Mouse (Mus musculus): Measurements from ENCODE around the gene Gemin4.
A peak's percentile ranks its signal among the peaks of the same experiment; 100 is the strongest.
"Not testable (repeated sequence)": the region's sequence is repeated elsewhere in the genome, so short reads cannot be mapped to it uniquely, and the experiment has no call there.

The Gemin4 gene

DNA sequence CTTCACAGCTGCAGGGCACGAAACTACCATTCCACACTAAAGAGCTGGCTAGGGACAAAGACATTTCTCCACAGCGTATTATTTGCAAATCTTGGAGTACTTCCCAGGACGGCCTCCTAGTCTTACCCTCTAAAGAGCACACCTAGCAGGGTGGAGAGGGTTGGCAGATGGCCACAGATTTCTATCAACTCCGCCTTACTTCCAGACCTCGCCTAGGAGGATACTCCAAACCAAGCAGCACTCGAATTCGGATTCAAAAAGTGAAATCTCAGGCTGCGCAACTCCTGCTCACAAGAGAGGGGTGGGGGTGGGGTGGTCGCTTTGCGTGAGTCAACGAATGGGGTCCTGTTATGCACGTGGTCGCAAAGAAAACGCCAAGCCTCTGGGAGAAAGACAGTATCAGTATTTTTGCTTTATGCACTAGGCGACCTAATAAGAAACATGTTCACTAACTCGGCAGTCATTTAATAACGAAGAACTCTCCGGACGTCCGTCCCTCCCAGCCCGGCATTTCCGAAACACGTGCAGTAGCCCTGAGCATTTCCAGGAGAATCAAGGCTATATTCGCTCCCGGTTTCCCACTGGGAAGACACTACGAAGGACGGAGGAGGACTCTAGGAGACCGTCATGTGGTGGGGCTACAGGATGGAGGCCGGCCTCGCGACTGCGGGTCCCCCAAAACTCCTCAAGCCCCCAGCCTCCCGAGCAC, 629 bp downstream of the Gemin4 start:
- DNase-seq (ENCODE audit: extremely low read depth, insufficient read length, low spot score): peak; percentile 58

DNA sequence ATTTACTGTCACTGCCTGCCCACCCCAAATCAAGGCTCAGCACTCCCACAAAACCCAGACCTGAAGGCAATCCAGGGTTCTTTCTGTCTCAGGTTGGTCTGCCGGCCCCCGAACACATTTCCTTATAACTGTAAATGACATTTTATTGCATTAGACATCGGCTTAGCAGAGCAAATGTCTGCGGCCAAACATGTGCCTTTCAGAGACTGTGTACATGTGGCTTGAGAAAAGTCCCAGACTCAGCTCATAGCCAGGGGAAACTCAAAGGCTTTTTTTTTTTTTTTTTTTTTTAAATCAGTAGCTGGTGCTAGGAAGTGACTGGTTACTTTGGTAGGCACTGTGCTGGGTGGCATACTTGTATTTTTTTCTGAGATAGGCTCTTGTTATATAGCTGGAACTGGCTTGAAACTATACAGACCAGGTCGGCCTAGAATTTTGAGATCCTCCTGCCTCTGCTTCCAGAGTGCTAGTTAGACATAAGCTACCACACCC, 1.4 kb downstream of the Gemin4 start:
- no peak for DNase-seq (ENCODE audit: extremely low read depth, insufficient read length, low spot score)

DNA sequence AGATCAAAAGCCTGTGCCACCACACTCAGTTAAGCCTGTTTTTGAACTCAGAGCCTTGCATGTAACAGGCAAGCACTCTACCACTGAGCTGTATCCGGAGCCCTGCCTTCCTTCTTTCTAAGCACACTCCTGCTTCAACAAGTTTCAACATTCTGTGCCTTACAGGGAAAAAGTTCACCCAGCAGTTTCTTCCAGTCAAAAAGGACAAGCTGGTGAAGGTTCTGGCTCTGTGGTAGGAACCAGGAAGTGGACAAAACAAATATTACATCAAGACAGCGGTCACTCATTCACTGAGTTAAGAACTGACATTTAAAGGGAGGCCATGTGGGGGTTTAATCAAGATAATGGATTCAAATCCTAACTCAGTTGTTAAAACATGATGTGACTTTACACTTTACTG, 2.5 kb downstream of the Gemin4 start:
- DNase-seq (ENCODE audit: extremely low read depth, insufficient read length, low spot score): no peak

DNA sequence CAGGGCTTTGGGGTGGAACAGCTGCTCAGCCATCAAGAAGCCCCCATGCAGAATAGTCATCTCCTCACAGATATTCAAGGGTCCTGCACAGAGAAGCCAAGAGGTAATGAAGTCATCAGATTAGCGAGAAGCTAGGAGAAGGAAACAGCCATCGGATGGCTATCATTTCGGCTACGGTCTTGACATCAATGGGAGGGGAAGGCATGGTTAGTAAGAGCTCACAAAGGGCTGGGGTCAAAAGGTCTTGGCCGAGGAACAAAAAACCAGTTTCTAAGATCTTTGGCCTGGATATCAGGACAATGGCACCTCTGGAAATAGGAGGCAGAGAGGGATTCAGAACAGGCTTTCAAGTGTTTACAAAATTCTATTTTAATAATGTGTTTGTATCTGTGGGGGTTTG, 3.6 kb downstream of the Gemin4 start:
- no peak for DNase-seq (ENCODE audit: extremely low read depth, insufficient read length, low spot score)

DNA sequence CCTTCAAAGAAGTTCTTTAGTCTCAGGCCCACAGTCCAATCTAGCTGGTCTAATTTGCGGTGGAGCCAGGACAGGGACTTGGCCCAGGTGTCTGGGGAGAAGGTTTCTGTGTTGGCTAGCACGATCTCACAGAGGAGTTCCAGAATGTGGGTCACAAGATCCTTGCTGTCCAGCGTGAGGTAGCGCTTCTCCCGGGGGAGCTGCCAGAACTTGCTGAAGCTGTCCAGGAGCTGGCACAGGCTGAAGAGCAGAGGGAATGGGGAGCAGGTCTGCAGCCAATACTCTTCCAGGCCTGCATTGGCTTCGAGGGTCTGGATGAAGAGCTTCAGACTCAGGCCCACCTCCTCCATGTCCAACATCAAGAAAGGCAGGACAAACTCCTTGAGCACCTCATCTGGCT, 5.9 kb downstream of the Gemin4 start:
- DNase-seq (ENCODE audit: extremely low read depth, insufficient read length, low spot score): not testable (repeated sequence)

DNA sequence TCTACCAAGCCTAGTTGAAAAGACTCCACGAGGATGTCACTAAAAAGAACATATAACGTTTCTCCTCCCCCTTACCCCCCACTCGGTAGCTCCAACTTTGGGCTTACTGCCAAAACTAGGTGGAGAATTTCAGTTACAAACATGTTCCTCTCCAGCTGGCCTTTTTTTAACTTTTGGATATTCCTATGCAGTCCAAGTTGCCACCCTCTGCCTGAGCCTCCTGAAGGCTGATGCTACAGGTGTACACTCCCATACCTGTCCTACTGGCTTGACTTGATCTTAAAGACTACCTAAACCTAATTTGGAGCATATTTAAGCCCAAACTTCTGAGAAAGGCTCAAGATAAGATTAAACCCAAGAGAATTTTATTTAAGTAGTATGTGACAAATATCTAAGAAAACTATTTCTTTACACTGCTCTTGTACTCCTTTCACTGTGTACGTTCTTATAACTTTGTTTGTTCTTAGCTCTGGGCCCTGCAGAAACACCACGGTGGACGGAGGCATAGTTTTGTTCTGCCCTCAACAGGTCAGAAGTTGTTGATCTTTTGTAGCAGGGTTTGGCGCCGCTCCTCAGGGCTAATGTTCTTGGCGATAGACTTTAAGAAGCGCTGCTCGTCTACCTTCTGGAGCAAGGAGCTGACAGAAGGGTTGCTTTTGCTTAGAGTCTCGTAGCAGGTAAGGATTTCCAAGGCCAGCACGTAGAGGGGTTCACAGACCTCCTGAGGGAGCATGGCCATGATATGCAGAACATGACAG, 7.1 kb downstream of the Gemin4 start:
- DNase-seq (ENCODE audit: extremely low read depth, insufficient read length, low spot score): no peak

DNA sequence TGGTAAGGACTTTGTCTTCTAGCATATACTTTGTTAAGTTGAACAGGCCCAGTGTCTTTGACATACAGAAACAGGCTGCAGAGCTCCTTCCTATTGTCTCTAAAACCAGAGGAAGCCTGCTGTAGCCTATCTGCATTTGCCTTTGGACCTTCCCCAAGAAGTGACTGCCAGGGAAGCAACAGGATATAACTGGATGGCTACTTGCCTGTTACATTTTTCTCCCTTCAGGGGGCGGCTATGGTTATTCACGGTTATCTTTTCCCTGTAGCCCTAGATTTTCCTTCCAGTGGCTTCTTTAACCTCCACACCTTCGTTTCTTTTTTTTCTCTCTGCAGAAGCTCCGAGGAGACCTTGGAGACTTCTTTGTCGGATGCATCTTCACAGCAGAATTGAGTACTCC, 10.7 kb downstream of the Gemin4 start:
- DNase-seq (ENCODE audit: extremely low read depth, insufficient read length, low spot score): no peak

DNA sequence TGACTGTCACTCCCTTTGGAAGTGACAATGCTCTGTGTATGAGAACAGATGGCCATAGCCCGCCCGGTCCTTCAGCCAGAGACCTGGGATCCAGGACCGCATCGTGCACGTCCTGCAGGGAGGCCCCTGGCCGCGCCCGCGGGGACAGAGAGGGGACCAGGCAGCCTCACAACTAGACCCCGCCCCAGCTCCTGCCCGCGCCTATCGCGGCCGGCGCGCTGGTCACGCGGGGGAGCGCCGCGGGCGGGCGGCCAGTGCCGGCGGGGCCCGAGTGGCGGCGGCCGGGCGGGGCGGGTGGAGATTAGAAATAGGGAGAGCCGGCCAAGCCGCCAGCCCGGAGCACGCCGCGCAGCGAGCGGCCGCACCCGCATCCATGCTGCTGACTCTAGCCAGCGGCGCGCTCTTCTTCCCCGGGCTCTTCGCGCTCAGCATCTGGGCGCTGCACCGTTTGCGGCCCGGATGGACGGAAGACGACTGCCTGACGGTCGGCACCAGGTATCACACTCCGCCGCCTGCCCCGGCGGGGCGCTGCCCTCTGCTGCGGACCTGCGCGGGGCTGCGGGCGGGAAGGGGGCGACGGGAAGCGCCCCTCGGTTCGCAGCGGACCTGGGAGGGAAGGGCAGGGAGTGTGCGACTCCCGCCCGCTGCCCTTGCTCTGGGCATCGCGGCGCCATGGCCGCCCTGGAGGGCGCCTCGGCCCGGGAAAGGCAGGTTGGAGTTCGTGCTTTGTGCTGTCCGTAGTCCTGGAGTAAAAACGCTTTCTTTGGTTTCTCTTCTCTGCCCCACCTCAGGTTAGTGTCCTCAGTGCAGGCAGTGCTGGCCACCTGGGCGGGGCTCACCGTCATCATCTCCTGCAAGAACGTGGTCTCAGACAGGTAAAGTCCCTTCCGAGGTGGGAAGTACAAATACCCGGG, 15.4 kb downstream of the Gemin4 start:
- DNase-seq (ENCODE audit: extremely low read depth, insufficient read length, low spot score): peak; percentile 86

DNA sequence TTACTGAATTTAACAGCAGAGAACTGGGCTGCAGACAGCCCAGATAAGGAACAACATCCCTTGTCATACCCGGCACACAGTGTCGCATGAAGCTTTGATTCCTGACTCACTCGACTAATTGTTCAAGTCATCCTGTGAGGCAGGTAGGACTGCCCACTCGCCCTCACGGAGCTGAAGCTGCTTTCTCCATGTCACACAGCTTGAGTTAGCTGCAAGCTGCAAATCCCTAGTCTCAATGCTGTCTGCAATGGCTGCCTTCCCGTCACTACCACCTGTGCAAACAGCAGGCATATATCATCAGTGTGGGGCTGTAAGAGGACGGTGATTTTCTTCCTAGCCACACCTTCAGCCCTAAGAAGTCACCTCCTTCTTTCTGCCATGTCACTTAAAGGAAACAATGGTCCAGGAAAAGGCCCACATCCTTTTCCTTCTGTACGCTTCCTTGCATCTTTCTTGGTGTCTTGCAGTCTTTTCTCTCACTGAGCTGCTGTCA, 20.4 kb downstream of the Gemin4 start:
- DNase-seq (ENCODE audit: extremely low read depth, insufficient read length, low spot score): no peak

DNA sequence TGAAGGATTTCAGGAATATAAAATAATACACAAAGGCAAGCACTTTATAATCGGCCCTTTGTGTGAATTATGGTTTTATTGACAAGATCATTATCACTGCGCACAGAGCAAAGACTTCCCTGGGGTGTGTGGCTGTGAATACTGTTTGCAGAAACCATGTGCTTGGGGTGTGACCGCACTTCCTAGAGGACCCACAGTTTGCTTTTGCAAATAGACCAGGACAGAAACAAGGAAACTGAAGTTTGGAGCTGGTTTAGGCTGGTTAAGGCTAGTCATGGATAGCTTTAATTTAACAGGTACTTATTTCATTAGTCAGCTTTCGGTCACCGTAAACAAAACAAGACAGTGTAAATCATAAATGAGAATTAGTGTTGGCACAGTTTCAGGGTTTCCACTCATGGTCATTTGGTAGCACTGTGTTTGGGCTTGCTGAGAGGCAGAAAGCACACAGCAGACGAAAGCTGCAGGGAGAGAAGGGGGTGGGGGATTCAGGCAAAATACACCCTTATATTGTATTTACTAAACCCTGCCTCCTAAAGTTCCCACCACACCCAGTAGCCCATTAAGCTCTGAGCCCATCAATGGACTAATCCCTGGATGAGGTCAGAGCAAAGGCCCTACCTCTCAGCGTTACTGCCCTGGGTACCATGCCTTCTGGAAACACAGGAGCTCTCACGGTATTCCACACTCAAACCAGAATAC, 21.0 kb downstream of the Gemin4 start:
- DNase-seq (ENCODE audit: extremely low read depth, insufficient read length, low spot score): no peak

DNA sequence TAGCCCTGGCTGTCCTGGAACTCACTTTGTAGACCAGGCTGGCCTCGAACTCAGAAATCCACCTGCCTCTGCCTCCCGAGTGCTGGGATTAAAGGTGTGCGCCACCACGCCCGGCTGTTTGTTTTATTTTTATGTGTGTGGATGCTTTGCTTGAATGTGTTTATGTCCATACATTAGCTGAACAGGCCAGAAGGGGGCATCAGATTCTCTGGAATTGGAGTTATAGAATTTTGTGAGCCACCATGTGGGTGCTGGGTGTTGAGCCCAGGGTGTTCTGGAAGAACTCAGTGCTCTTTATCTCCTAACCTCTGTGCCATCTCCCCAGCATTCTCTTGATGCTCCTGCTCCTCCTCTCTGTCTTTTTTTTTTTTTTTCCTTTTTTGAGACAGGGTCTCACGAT, 30.6 kb downstream of the Gemin4 start:
- no peak for DNase-seq (ENCODE audit: extremely low read depth, insufficient read length, low spot score)

DNA sequence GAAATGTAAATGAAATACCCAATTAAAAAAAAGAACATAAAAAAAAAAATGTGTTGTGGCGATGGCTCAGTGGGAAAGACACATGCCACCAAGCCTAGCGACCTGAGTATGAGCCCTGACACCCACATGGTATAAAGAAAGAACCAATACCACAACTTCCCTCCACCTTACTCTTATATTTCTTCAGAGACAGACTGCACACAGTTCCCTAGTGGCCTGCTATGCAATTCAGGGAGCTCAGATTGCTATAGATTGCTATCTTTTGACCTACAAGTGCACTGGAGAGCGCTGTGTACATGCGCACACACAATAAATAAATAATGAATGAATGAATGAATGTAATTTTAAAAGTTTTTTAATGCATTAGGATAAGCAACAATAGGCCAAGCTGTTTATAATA, 33.7 kb downstream of the Gemin4 start:
- no peak for DNase-seq (ENCODE audit: extremely low read depth, insufficient read length, low spot score)

DNA sequence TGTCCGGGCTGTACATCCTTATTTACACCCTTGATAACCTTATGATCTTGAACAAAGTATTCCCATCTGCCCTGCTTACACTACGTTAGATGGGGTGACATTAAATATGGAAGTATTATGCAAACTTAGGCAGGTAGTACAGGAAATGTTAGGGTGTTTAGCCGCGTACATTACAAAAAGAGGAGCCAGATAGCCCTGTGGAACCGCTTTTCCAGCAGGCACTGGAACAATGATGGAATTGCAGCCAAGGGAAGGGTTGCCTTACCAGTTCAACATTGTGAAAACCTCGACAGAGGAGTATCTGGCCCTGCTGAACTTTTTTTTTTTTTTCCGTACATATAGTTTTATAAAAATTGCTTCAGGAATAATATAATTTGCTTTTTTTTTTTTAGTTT, 37.3 kb downstream of the Gemin4 start:
- DNase-seq (ENCODE audit: extremely low read depth, insufficient read length, low spot score): no peak

DNA sequence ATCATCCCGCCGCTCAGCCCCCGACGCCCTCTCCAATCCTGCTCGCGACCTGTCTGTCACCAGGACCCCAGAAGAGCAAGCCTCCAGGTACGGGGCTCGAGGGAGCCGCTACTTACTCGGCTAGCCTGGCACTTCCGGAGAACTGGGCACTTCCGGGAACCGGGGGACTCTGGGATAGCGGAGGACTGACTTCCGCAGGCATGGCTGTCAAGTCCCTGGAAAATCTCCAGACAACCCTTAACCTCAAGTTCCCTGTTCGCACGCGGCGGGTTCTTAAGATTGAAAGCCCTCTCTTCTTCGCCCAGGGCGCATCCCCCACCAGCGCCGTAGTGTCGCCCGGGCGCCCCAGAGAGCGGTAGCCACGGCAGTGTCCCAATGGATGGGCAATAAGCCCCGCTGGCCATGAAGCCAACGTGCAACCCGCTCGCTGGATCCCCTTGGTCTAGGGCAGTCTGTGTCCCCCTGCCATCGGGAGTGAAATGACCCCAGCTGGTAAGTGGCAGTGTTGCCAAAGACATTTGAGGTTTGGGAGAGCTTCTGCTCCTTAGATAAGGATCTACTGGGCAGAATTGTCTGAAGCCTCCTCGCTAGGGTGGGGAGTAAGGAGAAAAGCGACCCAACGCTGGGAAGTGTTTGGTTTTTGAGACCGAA, 37.8 kb downstream of the Gemin4 start, which contains the start of the genes Vps53 and Fam57a:
Gene Vps53 (minus strand): TSS at position 153 of the 651 bp plus-strand sequence.
Gene Fam57a (plus strand): TSS at position 177 of the 651 bp plus-strand sequence.
- peak; percentile 87 for DNase-seq (ENCODE audit: extremely low read depth, insufficient read length, low spot score)

DNA sequence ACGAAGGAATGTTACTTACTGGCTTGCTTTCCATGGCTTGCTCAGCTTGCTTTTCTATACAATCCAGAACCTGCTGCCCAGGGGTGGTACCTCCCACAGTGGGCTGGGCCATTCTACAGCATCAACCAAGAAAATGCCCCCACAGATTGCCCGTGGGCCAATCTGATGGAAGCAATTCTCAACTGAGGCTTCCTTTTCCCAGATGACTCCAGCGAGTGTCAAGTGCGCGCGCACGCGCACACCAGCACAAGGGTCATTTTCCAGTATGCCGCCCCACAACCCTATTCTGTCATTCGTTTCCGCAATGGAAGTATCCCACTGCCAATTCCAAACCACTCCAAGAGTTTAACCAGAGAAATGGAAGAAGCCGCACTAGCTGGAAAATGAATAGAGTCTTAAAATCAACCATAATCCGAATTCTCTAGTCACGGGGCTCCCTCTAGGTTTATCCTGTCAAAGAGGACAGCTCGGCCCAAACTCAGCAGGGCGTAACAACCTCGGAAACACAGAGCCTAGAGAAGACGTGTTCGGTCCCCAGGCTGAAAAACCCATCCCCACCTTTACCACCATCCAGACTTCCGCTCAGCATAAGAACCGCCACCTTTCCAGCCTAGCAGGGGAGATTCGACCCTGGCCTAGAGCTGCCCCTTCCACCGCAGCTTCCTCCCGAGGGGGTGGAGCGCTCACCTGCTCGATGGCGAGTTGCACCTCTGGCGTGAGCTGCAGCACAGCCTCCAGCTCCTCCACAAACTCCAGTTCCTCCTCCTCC, 38.6 kb downstream of the Gemin4 start:
- DNase-seq (ENCODE audit: extremely low read depth, insufficient read length, low spot score): peak; percentile 42

DNA sequence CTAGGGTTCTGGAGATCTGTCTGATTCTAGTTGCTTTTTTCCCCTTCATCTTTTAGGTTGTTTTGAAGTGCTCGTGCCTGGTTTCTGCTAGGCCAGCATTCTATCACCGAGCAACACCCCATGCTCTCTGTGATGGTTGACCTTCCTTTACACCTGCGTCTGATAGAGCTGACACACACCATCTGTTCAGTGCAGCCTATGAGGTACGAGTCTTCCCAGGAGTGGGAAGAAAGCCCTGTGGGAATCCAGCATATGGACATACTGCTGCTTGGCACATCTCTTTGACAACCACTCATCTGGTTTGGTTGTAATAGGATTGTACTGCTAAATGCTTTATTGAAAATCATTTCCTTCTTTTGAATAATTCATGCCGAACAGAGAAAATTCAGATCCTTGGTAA, 47.3 kb downstream of the Gemin4 start:
- no peak for DNase-seq (ENCODE audit: extremely low read depth, insufficient read length, low spot score)

DNA sequence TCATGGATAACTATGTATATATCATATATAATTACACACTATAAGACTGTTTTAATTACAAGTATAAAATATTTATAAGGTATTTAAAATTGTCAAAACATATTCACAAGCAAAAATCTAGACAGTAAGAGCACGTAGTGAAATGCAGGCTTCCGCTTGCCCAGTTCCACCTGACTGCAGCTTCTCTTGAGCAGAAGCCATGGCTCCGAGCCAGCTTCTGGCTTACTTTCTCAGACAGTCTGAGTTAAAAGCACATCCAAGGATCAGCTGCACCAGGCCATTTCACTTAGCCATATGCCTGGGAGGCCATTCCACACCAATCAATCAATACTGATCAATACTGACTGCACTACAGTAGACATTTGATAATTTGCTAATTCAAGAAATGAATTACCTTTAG, 48.5 kb downstream of the Gemin4 start:
- DNase-seq (ENCODE audit: extremely low read depth, insufficient read length, low spot score): no peak

DNA sequence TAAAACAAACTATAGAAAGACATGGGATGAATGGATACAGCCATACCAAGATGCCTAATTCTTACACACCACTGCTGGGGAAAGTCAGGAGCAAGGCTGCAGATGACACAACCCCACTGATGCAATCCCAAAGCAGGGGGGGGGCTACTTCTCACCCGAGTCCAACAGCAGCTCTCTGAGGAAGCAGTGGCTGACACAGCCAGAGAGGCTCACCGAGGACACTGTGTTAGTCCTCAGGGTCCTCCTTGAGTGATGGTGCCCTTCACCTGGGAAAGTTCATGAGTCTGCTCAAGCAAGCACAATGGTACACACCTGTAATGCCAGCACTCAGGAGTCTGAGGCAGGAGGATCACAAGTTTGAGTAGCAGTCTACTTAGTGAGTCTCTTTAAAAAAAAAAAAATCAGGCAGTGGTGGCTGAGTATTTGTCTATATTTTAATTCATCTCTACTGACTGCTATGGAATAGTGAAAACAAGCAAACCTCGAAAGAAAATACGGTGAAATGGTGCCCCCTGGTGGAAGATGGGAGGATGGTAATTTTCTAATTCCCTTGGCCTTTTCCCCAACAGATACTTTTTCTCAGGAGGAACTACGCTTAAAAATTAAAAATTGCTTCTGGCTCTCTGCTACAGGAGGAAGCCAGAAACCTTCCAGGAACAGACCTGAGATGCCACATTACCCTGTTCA, 50.2 kb downstream of the Gemin4 start:
- peak; percentile 34 for DNase-seq (ENCODE audit: extremely low read depth, insufficient read length, low spot score)
